Mouse (Mus musculus) small intestine, adult 2 months (tissue): Measurements from ENCODE around the gene Gm3453.
"Not testable (repeated sequence)": the region's sequence is repeated elsewhere in the genome, so short reads cannot be mapped to it uniquely, and the experiment has no call there.

ENCODE experiments used
- CTCF ChIP-seq: fragments of 200-500 bp; IDR thresholded peaks from 2 replicates; pipeline ENCODE4 v1.5.1; 2012; ENCODE audit warnings: low read depth, mild to moderate bottlenecking, control low read depth, inconsistent platforms, low read length, moderate library complexity, mixed read lengths; ENCODE audit not compliant: insufficient replicate concordance, insufficient read length; ENCODE audit errors: extremely low read depth
- POLR2A ChIP-seq: fragments of 200-500 bp; IDR thresholded peaks from 2 replicates; pipeline ENCODE4 v1.6.1; 2012; ENCODE audit warnings: low read depth, mild to moderate bottlenecking, control low read depth, inconsistent platforms, low read length, moderate library complexity

DNA sequence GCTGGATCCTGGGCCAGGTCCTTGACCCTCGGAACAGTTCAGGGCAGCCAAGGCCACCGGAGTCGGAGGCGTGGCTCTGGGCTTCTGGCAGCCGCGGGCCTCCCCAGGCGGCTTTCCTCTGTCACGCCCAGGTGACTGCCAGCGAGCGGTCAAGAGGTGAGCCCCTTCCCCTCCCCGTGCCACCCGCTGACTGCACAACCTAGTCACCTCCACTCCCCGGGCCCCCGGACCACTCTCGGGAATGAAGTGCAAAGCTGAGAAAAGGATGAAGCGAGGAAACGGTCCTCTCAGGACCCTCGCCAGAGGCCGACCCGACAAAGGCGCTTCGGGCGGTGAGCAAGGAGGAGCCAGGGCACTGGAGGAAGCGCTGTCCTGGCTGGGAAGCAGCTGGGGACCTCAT is 17.8 kb downstream of the Gm3453 start:
- TF ChIP-seq CTCF, POLR2A: not testable (repeated sequence)
